Mouse (Mus musculus): Measurements from ENCODE around the gene Slc38a9. TPM values are rescaled to one million over a fixed set of nuclear protein-coding genes. Genes with fewer than 3 reads are reported as not detected.
"Not testable (repeated sequence)": the region's sequence is repeated elsewhere in the genome, so short reads cannot be mapped to it uniquely, and the experiment has no call there.

The Slc38a9 gene
- total RNA-seq, 2 experiments from 2014 or later, result 18.5 to 21.7 TPM

GRCm38 (mm10) chr13:112673899-112674447 is 13.4 kb downstream of the Slc38a9 start:
- intact Hi-C loops (cut with DNase I), result loop anchor here (5.0 to 10.0 kb wide), 2 partner anchors 201 to 233 kb away; no protein-coding TSS in a partner anchor

GRCm38 (mm10) chr13:112678154-112678553 is 17.6 kb downstream of the Slc38a9 start:
- intact Hi-C loops (cut with DNase I), result loop anchor here (5.0 to 10.0 kb wide), 2 partner anchors 124 to 197 kb away; partner anchors contain the start of gene Plpp1

More at GRCm38 (mm10) chr13:112673899-112674447, 13.4 kb downstream of the Slc38a9 start:
- peak; percentile 63 to 70 for DNase-seq (ENCODE audit: low spot score in 2 of 2)

DNA sequence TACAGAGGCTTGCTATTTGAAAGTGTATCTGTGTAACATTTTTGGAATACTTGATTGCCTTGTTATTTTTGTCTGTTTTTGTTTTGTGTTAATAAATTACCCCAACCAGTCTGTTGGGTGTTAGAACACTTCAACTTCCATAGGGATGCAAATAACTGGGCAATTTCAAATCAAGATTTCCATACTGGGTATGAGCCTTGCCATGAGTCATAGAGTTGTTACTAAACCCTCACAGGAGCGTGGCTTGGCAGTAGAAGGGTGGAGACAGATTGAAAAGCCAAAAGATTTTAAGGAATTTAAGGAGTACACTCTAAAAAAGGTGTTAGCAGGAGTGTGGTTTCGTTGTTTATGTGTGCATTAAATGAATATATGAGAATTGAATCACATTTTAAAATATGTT is 22.8 kb downstream of the Slc38a9 start:
- no peak for DNase-seq (ENCODE audit: low spot score in 2 of 2)
- intact Hi-C loops (cut with DNase I), result no loop called here

More at GRCm38 (mm10) chr13:112678154-112678553, 17.6 kb downstream of the Slc38a9 start:
- no peak for DNase-seq (ENCODE audit: low spot score in 2 of 2)

DNA sequence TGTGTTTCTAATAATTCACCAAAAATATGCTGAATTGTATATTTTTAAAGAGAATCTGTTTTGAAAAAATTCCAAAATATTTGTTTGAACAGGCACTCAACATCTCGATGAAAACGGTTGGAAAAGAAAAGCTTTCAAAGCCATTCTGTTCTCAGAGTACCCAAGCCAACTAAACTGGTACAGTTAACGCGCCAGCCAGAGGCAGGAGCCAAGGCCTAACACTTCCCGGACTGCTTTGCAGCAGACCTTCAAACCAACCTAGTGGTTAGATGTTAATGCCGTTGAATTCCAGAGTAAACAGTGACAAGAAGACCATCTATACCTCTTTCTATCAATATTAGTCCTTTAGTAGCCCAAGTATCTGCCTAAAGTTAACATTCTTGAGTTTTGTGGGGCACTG is 23.4 kb downstream of the Slc38a9 start:
- DNase-seq (ENCODE audit: low spot score in 2 of 2), result no peak
- intact Hi-C loops (cut with DNase I), result no loop called here

DNA sequence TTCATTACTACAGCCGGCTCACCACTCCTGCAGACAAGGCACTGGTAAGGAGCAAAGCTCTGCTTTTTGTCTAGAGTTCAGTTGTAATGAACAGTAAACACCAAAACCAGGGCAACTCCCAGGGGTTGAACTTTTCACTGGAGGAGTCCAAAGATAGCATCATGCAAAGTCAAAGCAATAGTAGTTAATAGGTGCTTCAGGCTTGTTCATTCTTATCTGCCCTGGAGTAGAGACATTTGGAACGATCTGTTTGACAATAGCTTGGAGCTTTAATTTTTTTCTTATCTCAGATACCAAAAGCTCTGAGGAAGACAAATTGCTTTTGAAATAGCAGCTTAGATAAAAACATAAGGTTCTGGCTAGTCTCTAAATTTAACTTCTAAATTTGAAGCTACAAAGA is 25.6 kb downstream of the Slc38a9 start:
- DNase-seq (ENCODE audit: low spot score in 2 of 2), result no peak
- intact Hi-C loops (cut with DNase I), result loop anchor here (5.0 kb wide), 1 partner anchor 351 kb away; the partner anchor contains the start of gene Cdc20b

- no peak for DNase-seq (ENCODE audit: low spot score in 2 of 2)
- intact Hi-C loops (cut with DNase I), result no loop called here
Observed at GRCm38 (mm10) chr13:112692870-112693553, 32.5 kb downstream of the Slc38a9 start.

DNA sequence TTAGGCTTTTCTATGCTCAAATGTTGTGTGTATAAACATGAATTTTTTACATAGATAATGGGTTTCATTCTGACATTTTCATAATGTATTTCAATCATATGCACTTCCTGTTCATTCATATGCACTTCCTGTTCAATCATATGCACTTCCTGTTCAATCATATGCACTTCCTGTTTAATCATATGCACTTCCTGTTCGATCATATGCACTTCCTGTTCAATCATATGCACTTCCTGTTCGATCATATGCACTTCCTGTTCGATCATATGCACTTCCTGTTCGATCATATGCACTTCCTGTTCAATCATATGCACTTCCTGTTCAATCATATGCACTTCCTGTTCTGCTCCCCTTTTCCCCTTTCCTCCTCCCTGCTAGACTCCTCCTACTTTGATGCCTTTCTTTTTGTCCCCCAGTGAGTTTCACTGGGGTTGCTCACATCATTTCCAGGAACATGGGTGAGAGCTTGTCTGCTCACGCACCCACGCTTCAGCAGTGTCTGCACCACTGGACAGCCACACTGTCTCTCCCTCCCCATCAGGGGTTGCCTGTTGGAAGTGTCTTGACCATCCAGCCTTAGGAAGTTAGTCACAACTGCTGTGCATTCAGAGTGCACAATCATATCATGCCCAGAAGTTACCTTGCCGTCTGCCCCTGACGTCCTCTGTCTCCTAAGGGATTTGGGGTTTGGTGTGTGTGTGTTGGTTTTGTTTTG is 35.1 kb downstream of the Slc38a9 start:
- DNase-seq (ENCODE audit: low spot score in 2 of 2), result no peak
- intact Hi-C loops (cut with DNase I), result no loop called here

DNA sequence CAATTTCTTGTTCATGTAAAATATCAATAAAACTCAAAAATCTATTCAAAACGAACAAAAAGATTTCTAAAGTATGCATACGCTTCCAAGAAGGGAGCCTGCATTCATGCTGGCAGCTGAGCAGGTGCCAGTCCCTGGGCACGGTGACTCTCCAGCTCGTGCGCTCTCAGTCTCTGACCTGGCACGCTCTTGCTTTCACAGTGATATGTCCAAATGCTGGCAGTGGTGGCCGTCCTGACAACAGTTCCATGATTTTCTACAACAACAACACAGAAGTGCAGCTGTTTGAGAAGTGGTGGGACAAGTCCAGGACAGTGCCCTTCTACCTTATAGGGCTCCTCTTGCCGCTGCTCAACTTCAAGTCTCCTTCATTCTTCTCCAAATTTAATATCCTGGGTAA is 40.7 kb downstream of the Slc38a9 start:
- intact Hi-C loops (cut with DNase I), result no loop called here
- DNase-seq (ENCODE audit: low spot score in 2 of 2), result no peak

DNA sequence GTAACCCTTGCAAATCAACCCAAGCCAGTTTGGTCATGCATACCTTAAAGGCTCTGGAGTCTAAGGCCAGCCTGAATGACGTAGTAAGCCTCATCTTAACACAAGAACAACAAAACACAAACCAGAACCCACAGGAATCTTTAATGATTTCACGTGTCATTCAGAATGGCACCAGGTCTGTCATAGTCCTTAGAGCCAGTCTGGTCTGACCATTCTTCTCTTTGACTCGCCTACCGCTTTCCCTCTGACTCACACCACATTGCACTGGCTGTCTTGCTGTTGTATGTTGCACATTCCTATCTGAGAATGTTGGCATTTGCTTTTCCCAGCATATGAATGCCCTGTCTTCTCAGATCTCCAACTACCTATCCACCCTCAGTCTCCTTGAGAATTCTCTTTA is 45.8 kb downstream of the Slc38a9 start:
- intact Hi-C loops (cut with DNase I), result no loop called here
- no peak for DNase-seq (ENCODE audit: low spot score in 2 of 2)

- intact Hi-C loops (cut with DNase I), result no loop called here
- DNase-seq (ENCODE audit: low spot score in 2 of 2), result no peak
Observed at GRCm38 (mm10) chr13:112720078-112720736, 59.7 kb downstream of the Slc38a9 start.

- intact Hi-C loops (cut with DNase I), result no loop called here
- DNase-seq (ENCODE audit: low spot score in 2 of 2), result peak; percentile 49 to 61
Observed at GRCm38 (mm10) chr13:112721946-112722729, 61.6 kb downstream of the Slc38a9 start.

DNA sequence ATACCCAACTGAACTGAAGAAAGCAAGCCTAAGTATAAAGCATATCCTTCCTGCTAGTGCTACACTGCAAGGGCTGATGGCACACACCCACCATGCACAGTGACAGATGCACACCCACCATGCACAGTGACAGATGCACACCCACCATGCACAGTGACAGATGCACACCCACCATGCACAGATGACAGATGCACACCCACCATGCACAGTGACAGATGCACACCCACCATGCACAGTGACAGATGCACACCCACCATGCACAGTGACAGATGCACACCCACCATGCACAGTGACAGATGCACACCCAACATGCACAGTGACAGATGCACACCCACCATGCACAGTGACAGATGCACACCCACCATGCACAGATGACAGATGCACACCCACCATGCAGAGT is 63.7 kb downstream of the Slc38a9 start:
- DNase-seq (ENCODE audit: low spot score in 2 of 2); intact Hi-C loops (cut with DNase I): not testable (repeated sequence)

- intact Hi-C loops (cut with DNase I), result no loop called here
- no peak for DNase-seq (ENCODE audit: low spot score in 2 of 2)
Observed at GRCm38 (mm10) chr13:112726002-112726401, 65.5 kb downstream of the Slc38a9 start.

- intact Hi-C loops (cut with DNase I), result no loop called here
Observed at GRCm38 (mm10) chr13:112733311-112733710, 72.8 kb downstream of the Slc38a9 start.

GRCm38 (mm10) chr13:112734906-112735713 is 74.6 kb downstream of the Slc38a9 start:
- no peak for DNase-seq (ENCODE audit: low spot score in 2 of 2)

More at GRCm38 (mm10) chr13:112733311-112733710, 72.8 kb downstream of the Slc38a9 start:
- DNase-seq (ENCODE audit: low spot score in 2 of 2), result no peak

DNA sequence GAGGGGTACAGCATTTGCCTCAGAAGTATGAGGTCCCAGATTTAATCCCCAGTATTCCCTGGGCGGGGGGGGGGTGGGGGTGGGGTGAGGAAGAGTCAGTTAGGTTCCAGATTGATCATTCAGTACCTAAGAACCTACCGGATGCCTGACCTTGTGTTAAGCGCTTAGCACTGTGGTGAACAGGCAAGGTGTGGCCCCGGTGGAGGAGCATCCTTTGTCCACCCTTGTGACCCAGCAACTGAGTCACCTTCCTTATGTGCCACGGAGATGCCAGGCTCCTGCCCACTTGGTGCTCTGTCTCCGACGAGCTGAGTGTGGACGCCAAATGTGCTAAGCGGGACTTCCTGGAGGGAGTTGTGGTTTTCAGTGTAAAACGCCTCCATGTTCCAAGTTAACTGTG is 75.9 kb downstream of the Slc38a9 start:
- no peak for DNase-seq (ENCODE audit: low spot score in 2 of 2)
- intact Hi-C loops (cut with DNase I), result no loop called here

More at GRCm38 (mm10) chr13:112734906-112735713, 74.6 kb downstream of the Slc38a9 start:
- intact Hi-C loops (cut with DNase I), result no loop called here

DNA sequence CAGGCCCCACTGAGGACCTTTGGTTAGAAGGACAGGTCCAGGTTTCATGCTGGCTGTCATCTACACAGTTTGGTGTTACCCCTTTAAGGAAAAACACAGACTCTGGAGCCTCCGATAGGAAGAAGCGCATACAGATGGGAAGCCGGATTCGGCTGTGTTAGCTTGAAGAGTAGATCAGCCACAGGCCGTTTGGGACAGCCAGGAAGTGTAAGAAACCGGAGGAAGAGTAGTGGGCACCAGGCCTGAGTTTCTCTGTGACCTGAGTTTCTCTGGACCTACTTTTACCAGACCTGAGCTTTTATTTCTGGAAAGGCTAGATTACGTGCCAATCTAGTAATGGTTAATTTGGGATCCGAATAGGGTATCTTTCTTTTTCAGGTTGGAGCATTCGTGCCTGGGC is 76.6 kb downstream of the Slc38a9 start:
- DNase-seq (ENCODE audit: low spot score in 2 of 2), result no peak
- intact Hi-C loops (cut with DNase I), result no loop called here

DNA sequence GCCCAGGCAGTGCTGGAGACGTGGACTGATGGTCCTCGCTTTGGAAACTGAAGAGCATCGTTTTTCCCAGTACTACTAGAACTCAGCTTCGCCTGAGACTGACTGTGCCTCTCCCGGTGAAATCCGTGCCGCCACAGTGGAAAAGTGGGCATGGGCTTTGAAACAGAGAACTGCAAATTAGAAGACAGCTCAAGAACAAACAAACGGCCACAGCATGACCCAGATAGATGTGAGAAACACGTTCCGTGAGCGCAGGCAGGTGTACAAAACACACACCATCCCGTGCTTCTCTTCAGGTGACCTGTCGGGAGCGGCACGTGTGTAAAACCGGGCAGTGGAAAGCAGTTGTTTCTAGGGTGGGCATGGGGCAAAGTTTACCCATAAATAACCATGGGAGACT is 77.5 kb downstream of the Slc38a9 start:
- no peak for DNase-seq (ENCODE audit: low spot score in 2 of 2)
- intact Hi-C loops (cut with DNase I), result no loop called here
